Mouse (Mus musculus) heart, adult 2 months (tissue): Measurements from ENCODE around the gene Zcrb1.

ENCODE experiments used
- CTCF ChIP-seq: fragments of 200-600 bp; IDR thresholded peaks from 2 replicates; pipeline ENCODE4 v1.8.1; 2022; ENCODE audit warnings: antibody characterized with exemption, mild to moderate bottlenecking, moderate library complexity
- EP300 ChIP-seq: fragments of 200-500 bp; IDR thresholded peaks from 2 replicates; pipeline ENCODE4 v1.6.1; 2011; ENCODE audit warnings: low read depth, low read length, control low read depth; ENCODE audit not compliant: insufficient read depth

- TF ChIP-seq CTCF = no peak
- TF ChIP-seq EP300 = no peak
Observed at GRCm38 (mm10) chr15:93365561-93365960, 32.6 kb downstream of the Zcrb1 start.
